15 mouse cellular contexts compared by ENCODE assay signal in the genomic region with DNA sequence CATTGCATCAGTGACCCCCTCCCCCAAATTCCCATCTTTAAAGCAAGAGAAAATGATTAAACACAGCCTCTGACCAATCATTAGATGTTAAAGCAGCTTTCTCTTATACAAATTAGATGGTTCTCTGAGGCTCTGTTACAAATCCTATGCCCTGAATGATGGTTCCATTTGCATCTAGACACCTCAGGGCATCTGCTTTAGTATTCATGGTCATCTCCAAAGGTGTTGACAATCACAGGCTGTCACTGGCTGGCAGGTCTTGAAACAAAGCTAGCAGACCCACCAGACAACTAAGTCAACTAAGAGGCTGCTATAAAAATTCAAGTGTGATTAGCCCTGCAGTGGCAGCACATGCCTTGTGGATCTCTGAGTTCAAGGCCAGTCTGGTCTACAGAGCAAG.
"Had no signal": no experiment of that assay in that cellular context is flagged by ENCODE, and none has a peak within 500 bp of the region (broad histone marks: within the 10 kb centered on the region; RNA-seq: fewer than 3 reads in every experiment).

No protein-coding gene starts in this region.

- H3K4me3 ChIP-seq: kidney, embryonic 15.5 days; limb, embryonic 12.5 days; liver, embryonic 13.5 days; lung, embryonic 15.5 days; megakaryocyte, embryonic 14.5 days had no signal

- H3K9me3 ChIP-seq: kidney, embryonic 15.5 days; limb, embryonic 12.5 days; liver, embryonic 13.5 days; lung, embryonic 15.5 days; megakaryocyte, embryonic 14.5 days had no signal

- H3K4me1 ChIP-seq: liver, embryonic 13.5 days had no signal

- H3K27ac ChIP-seq: kidney, embryonic 15.5 days; limb, embryonic 12.5 days; liver, embryonic 13.5 days; lung, embryonic 15.5 days; macrophage had no signal

- ATAC-seq: liver, postnatal 0 days had no signal

- H3K4me2 ChIP-seq: kidney, embryonic 15.5 days; limb, embryonic 12.5 days; liver, embryonic 13.5 days; lung, embryonic 15.5 days; midbrain, embryonic 11.5 days had no signal

- H3K27me3 ChIP-seq: kidney, embryonic 15.5 days; limb, embryonic 12.5 days; liver, embryonic 13.5 days; lung, embryonic 15.5 days; megakaryocyte, embryonic 14.5 days had no signal

- DNase-seq: kidney, postnatal 14 days; liver; liver, embryonic 13.5 days; liver, postnatal 0 days; lung, postnatal 14 days; right cerebral cortex, postnatal 4 days; spleen, adult 18-20 months; thymus, adult 18-20 months; thymus, postnatal 25 days had no signal

- H3K9ac ChIP-seq: kidney, embryonic 15.5 days; limb, embryonic 12.5 days; liver, embryonic 13.5 days; liver, postnatal 0 days; lung, embryonic 15.5 days had no signal
